Mouse (Mus musculus) midbrain, embryonic 15.5 days (tissue): ENCODE results near the gene Plk1. TPM values are rescaled to one million over a fixed set of nuclear protein-coding genes. Genes with fewer than 3 reads are reported as not detected.

Experiments used
- ATAC-seq: fragments of 200-750 bp; cut with Nextera tagmentation; replicated peaks from 2 replicates; pipeline ENCODE4 v1.8.0; 2017; ENCODE audit warnings: moderate TSS enrichment
- H3K27ac ChIP-seq: fragments of 300-500 bp; sonication (generic); 2 replicates; pipeline ENCODE4 v1.5.1; 2015; ENCODE audit warnings: mild to moderate bottlenecking, inconsistent platforms
- H3K27me3 ChIP-seq: fragments of 300-500 bp; sonication (generic); replicated peaks from 2 replicates; pipeline ENCODE4 v1.6.1; 2015; ENCODE audit warnings: inconsistent platforms
- H3K36me3 ChIP-seq: fragments of 300-500 bp; sonication (generic); replicated peaks from 2 replicates; pipeline ENCODE4 v1.6.1; 2015; ENCODE audit warnings: inconsistent platforms
- H3K4me1 ChIP-seq: fragments of 300-500 bp; sonication (generic); 2 replicates; pipeline ENCODE4 v1.6.1; 2015; ENCODE audit warnings: inconsistent platforms
- H3K4me2 ChIP-seq: fragments of 300-500 bp; sonication (generic); 2 replicates; pipeline ENCODE4 v1.6.1; 2015; ENCODE audit warnings: inconsistent platforms, mild to moderate bottlenecking, moderate library complexity
- H3K4me3 ChIP-seq: fragments of 300-500 bp; sonication (generic); 2 replicates; pipeline ENCODE4 v1.5.1; 2015; ENCODE audit warnings: mild to moderate bottlenecking, inconsistent platforms
- H3K9ac ChIP-seq: fragments of 300-500 bp; sonication (generic); 2 replicates; pipeline ENCODE4 v1.6.1; 2015; ENCODE audit warnings: mild to moderate bottlenecking, inconsistent platforms
- H3K9me3 ChIP-seq: fragments of 300-500 bp; sonication (generic); 2 replicates; pipeline ENCODE4 v1.6.1; 2016; ENCODE audit warnings: inconsistent platforms
- WGBS: fragments of 180-500 bp; shearing (Covaris S2); methylation state at CpG from one replicate; pipeline ENCODE4 v1.1.7; 2015; ENCODE audit warnings: mixed read lengths; 5-methylcytosine and 5-hydroxymethylcytosine counted together
- polyA plus RNA-seq: library from polyadenylated mRNA; unstranded; fragments of >200 nt; fragmentation: Nextera tagmentation; extraction: Ambion mirVana; gene quantifications from 2 replicates; pipeline ENCODE4 v1.2.1, GENCODE M21; 2015

The Plk1 gene
- polyA plus RNA-seq, 1 experiment from 2014 or later = 17.2 TPM

DNA sequence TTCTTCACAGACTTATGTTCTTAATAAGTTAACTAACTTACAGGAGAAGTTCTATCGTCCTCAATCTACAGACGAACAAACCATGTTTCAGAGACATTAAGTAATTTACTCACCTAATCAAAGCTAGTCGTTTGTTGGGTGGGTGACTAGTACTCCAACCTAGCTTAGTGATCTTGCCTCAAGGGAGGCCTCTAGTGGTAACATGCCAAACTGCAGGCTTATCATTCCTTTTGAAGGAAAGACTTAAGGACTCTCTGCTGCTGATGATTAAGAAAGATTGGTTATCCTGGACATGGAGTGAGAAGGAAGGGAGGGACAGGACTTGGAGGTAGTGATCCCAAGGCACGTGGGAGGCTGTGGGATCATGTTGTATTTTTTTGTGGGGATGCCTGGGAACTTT, 38.1 kb downstream of the Plk1 start:
- ATAC-seq = no peak
- 38% methylated on average over 4 of the region's 4 CpGs for WGBS
- H3K4me3 ChIP-seq = no peak overlapping the region

GRCm38 (mm10) chr7:122199296-122199695, 40.1 kb downstream of the Plk1 start:
- no peaks in the 10 kb centered on the region for H3K9me3 ChIP-seq
- H3K9ac ChIP-seq = no peak overlapping the region
- ATAC-seq = no peak
- H3K36me3 ChIP-seq = no peaks in the 10 kb centered on the region
- no peak overlapping the region for H3K27ac ChIP-seq
- H3K4me3 ChIP-seq = no peak overlapping the region
- H3K4me2 ChIP-seq = no peak overlapping the region
- H3K4me1 ChIP-seq = no peaks in the 10 kb centered on the region
- WGBS = 28% methylated on average over 5 of the region's 5 CpGs
- no peaks in the 10 kb centered on the region for H3K27me3 ChIP-seq

More for the DNA sequence above, 38.1 kb downstream of the Plk1 start:
- H3K27me3 ChIP-seq = no peaks in the 10 kb centered on the region
- no peaks in the 10 kb centered on the region for H3K4me1 ChIP-seq
- no peak overlapping the region for H3K27ac ChIP-seq
- H3K4me2 ChIP-seq = no peak overlapping the region
- no peaks in the 10 kb centered on the region for H3K9me3 ChIP-seq
- no peaks in the 10 kb centered on the region for H3K36me3 ChIP-seq
- no peak overlapping the region for H3K9ac ChIP-seq

DNA sequence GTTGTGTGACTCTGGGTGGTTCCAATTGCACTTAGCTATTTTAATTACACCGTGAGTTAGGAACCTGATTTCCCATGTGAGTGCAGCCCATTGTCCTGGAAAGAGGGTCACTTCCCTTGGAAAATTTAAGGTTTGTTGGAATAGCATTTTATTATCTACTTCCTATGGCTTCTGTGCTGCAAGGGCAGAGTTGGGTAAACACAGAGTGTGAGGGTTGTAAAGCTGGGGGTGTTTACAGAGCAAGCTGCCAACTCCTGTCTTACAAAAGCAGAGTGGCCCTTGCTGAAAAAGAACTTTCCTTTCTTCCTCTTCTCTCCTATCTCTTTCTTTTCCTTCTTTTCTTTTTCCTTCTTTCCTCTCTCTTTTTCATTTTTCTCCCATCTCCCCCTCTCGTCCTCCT, 44.7 kb downstream of the Plk1 start:
- Histone ChIP-seq H3K4me1 (no peaks in the 10 kb centered on the region), H3K27me3 (no peaks in the 10 kb centered on the region), H3K36me3 (no peaks in the 10 kb centered on the region), H3K9ac (no peak overlapping the region), H3K4me3 (no peak overlapping the region), H3K4me2 (no peak overlapping the region), H3K27ac (no peak overlapping the region), H3K9me3 (no peaks in the 10 kb centered on the region)
- no peak for ATAC-seq
- WGBS = 65% methylated on average over 2 of the region's 2 CpGs

DNA sequence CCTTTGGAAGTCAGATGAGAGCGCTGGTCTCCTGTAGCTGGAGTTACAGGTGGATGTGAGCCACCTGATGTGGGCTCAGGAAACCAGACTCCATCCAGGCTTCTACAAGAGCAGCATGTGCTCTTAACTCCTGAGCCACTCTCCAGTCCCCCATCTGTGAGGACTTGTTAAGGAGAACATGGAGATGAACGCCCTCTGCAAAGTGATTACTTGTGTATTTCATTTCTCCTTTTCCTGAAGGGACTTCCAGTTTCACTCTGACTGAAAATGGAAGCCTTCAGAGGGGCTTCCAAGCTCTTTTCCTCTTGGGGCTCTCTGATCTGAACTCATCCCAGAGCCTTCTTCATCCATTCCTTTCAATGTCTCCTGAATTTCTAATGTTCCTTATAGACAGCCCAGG, 46.9 kb downstream of the Plk1 start:
- no peak for ATAC-seq
- no peak overlapping the region for H3K4me2 ChIP-seq
- no peaks in the 10 kb centered on the region for H3K9me3 ChIP-seq
- H3K9ac ChIP-seq = no peak overlapping the region
- H3K4me1 ChIP-seq = no peaks in the 10 kb centered on the region
- H3K4me3 ChIP-seq = no peak overlapping the region
- WGBS = 84% methylated on average over 2 of the region's 2 CpGs
- no peaks in the 10 kb centered on the region for H3K27me3 ChIP-seq
- H3K27ac ChIP-seq = no peak overlapping the region
- no peaks in the 10 kb centered on the region for H3K36me3 ChIP-seq

- Histone ChIP-seq H3K36me3 (no peaks in the 10 kb centered on the region), H3K27me3 (no peaks in the 10 kb centered on the region), H3K27ac (no peak overlapping the region), H3K4me2 (no peak overlapping the region), H3K4me1 (no peaks in the 10 kb centered on the region), H3K9ac (no peak overlapping the region), H3K4me3 (no peak overlapping the region), H3K9me3 (no peaks in the 10 kb centered on the region)
- WGBS = 58% methylated on average over 7 of the region's 7 CpGs
- ATAC-seq = no peak
Observed at GRCm38 (mm10) chr7:122208276-122209021, 49.2 kb downstream of the Plk1 start.

- 24% methylated on average over 20 of the region's 20 CpGs for WGBS
- H3K4me3 ChIP-seq = peak within 1 kb of the TSS; percentile 23
- H3K9me3 ChIP-seq = no peaks in the 10 kb centered on the region
- no peaks in the 10 kb centered on the region for H3K36me3 ChIP-seq
- H3K27ac ChIP-seq = no peak within 1 kb of the TSS
- ATAC-seq = no peak
- peaks cover 4% of the 10 kb centered on the region; the same call in 1 of the 2 replicates for H3K4me1 ChIP-seq
- no peaks in the 10 kb centered on the region for H3K27me3 ChIP-seq
- H3K9ac ChIP-seq = peak within 1 kb of the TSS; percentile 15; the same call in 1 of the 2 replicates
- peak within 1 kb of the TSS; percentile 39 for H3K4me2 ChIP-seq
Observed at GRCm38 (mm10) chr7:122219315-122219801, 60.1 kb downstream of the Plk1 start, which contains the start of gene Chp2. Gene Chp2 (plus strand): TSS chr7:122219496.

Other genes with a start within 250 kb of the Plk1 start
- gene Cog7, start 177.7 kb upstream of the Plk1 start, polyA plus RNA-seq = 27.1 and 27.5 TPM in 2 replicates
- gene Gga2, start 138.2 kb upstream of the Plk1 start, polyA plus RNA-seq = 59.0 and 63.7 TPM in 2 replicates
- gene Ubfd1, start 92.3 kb upstream of the Plk1 start, polyA plus RNA-seq = 81.4 and 85.3 TPM in 2 replicates
- 9.2 and 10.7 TPM in 2 replicates for gene Ears2, start 92.2 kb upstream of the Plk1 start, polyA plus RNA-seq
- gene Ndufab1, start 57.6 kb upstream of the Plk1 start, polyA plus RNA-seq = 588 and 603 TPM in 2 replicates
- 4.9 and 5.0 TPM in 2 replicates for gene Palb2, start 26.5 kb upstream of the Plk1 start, polyA plus RNA-seq
- 166 and 173 TPM in 2 replicates for gene Dctn5, start 26.4 kb upstream of the Plk1 start, polyA plus RNA-seq
- gene Ern2, start 26.8 kb downstream of the Plk1 start, polyA plus RNA-seq = 1.9 and 2.7 TPM in 2 replicates
- 1.3 and 1.6 TPM in 2 replicates for gene Chp2, start 60.1 kb downstream of the Plk1 start, polyA plus RNA-seq
- gene Prkcb, start 129.3 kb downstream of the Plk1 start, polyA plus RNA-seq = 107 and 117 TPM in 2 replicates